Comparison of ENCODE assay signal across 8 mouse cellular contexts in the genomic region with DNA sequence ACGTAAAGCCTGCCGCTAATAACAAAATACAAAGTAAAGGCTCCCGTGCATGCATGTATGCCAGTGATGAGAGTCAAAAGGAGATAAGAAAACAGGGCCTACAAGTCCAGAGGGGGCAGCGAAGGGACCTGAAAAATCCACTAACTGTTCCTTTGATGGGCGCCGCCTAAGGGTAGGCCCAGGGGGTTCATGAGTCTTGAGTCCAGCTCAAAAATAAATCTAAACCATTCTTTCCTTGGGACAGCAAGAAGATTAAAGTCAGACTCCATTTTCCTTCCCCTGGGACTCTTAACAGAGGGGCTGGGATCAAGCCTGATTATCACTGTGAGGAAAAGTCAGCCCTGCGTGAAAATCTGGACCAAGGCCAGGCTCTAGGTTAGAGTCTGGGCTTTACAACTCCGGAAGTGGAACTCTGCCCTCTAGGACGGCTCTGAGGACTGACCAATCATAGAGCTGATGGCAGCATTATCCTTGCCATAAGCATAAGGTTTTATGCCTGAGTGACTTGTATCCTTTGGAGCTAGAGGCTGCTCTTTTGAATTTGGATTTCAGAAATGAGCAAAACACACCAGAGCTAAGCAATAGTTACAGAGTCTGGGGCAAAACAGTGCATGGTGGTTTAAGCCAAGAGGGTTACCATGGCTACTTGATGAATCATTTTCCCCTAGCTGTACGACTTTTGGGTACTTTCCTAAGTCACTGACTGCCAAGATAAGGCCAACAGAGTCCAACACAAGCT.
DNase-seq lines count a peak whose midpoint lies in the region; ATAC-seq lines count a peak whose summit lies in the region.

No protein-coding gene starts in this region.

- H3K27ac ChIP-seq in hindbrain, embryonic 10.5 days = peak overlapping the region; percentile 76
- no peak overlapping the region for H3K27ac ChIP-seq in hindbrain, embryonic 11.5 days (ENCODE audit: low read depth, low read length)
- peak overlapping the region; percentile 79; the same call in 1 of the 2 replicates for H3K27ac ChIP-seq in embryonic facial prominence, embryonic 14.5 days (replicated peaks; ENCODE audit: low read depth, low read length)

- H3K9ac ChIP-seq in hindbrain, embryonic 11.5 days (ENCODE audit: low read depth, low read length) = no peak overlapping the region
- no peak overlapping the region for H3K9ac ChIP-seq in embryonic facial prominence, embryonic 14.5 days (ENCODE audit: low read depth, low read length)

- H3K4me2 ChIP-seq in hindbrain, embryonic 11.5 days (replicated peaks; ENCODE audit: low read depth, low read length) = no peak overlapping the region
- no peak overlapping the region for H3K4me2 ChIP-seq in embryonic facial prominence, embryonic 14.5 days (ENCODE audit: low read depth, low read length)

- intact Hi-C loops in heart, postnatal 14 days (cut with DNase I) = no loop called here

- no peak for ATAC-seq in hindbrain, embryonic 11.5 days (ENCODE audit: low FRiP score)
- peak; percentile 48; the same call in 1 of the 2 replicates for ATAC-seq in embryonic facial prominence, embryonic 14.5 days (ENCODE audit: low read depth)

- no peak overlapping the region for H3K4me3 ChIP-seq in hindbrain, embryonic 10.5 days
- no peak overlapping the region for H3K4me3 ChIP-seq in hindbrain, embryonic 11.5 days (ENCODE audit: low read depth, low read length)
- no peak overlapping the region for H3K4me3 ChIP-seq in embryonic facial prominence, embryonic 14.5 days (ENCODE audit: low read depth, low read length)

- H3K36me3 ChIP-seq in hindbrain, embryonic 10.5 days = no peaks in the 10 kb centered on the region
- no peaks in the 10 kb centered on the region for H3K36me3 ChIP-seq in hindbrain, embryonic 11.5 days (ENCODE audit: control insufficient read depth, insufficient read depth, low read length)
- H3K36me3 ChIP-seq in embryonic facial prominence, embryonic 14.5 days (ENCODE audit: control insufficient read depth, insufficient read depth, low read length) = no peaks in the 10 kb centered on the region

- H3K9me3 ChIP-seq in hindbrain, embryonic 10.5 days = no peaks in the 10 kb centered on the region
- H3K9me3 ChIP-seq in hindbrain, embryonic 11.5 days (ENCODE audit: control insufficient read depth, low read length) = no peaks in the 10 kb centered on the region
- no peaks in the 10 kb centered on the region for H3K9me3 ChIP-seq in embryonic facial prominence, embryonic 14.5 days (ENCODE audit: control insufficient read depth, low read length)

- peaks cover 42% of the 10 kb centered on the region for H3K4me1 ChIP-seq in hindbrain, embryonic 10.5 days (replicated peaks)
- H3K4me1 ChIP-seq in hindbrain, embryonic 11.5 days (replicated peaks; ENCODE audit: control insufficient read depth, insufficient read depth, low read length) = 0 out of 2 replicates have a peak, but pooled peaks cover 6% of the 10 kb centered on the region
- H3K4me1 ChIP-seq in embryonic facial prominence, embryonic 14.5 days (ENCODE audit: control insufficient read depth, insufficient read depth, low read length) = peaks cover 45% of the 10 kb centered on the region

- WGBS in hindbrain, embryonic 10.5 days = 72% methylated on average over 10 of the region's 10 CpGs
- WGBS in hindbrain, embryonic 11.5 days = 61% methylated on average over 10 of the region's 10 CpGs
- 44% methylated on average over 10 of the region's 10 CpGs for WGBS in embryonic facial prominence, embryonic 14.5 days

- no peak for DNase-seq in hindbrain, embryonic 10.5 days (ENCODE audit: low spot score)
- DNase-seq in hindbrain, embryonic 11.5 days (ENCODE audit: low spot score) = no peak
- DNase-seq in embryonic facial prominence, embryonic 14.5 days (ENCODE audit: low spot score) = peak; percentile 77
- DNase-seq in heart, postnatal 14 days = peak; percentile 43 to 55
- peak; percentile 65 to 71 for DNase-seq in kidney, postnatal 25 days
- peak; percentile 45 for DNase-seq in naive thymus-derived CD4-positive, alpha-beta T cell, adult 2 months (ENCODE audit: low read depth)
- no peak for DNase-seq in ovary, postnatal 14 days (ENCODE audit: low spot score)
- no peak for DNase-seq in spleen, adult 12 weeks (ENCODE audit: low spot score)

- H3K27me3 ChIP-seq in hindbrain, embryonic 10.5 days (ENCODE audit: insufficient read depth, poor library complexity, severe bottlenecking) = no peaks in the 10 kb centered on the region
- H3K27me3 ChIP-seq in hindbrain, embryonic 11.5 days (ENCODE audit: control insufficient read depth, insufficient read depth, low read length) = no peaks in the 10 kb centered on the region
- no peaks in the 10 kb centered on the region for H3K27me3 ChIP-seq in embryonic facial prominence, embryonic 14.5 days (replicated peaks; ENCODE audit: control insufficient read depth, insufficient read depth, low read length)

Comparison
In these comparisons a context has a peak if more than half of its experiments do, and no peak if none do; other contexts are left out.
1. DNase-seq: peak in embryonic facial prominence, embryonic 14.5 days (single experiment), heart, postnatal 14 days (2 of 2), kidney, postnatal 25 days (2 of 2) and naive thymus-derived CD4-positive, alpha-beta T cell, adult 2 months (single experiment); none in hindbrain, embryonic 10.5 days (single experiment), hindbrain, embryonic 11.5 days (single experiment), ovary, postnatal 14 days (single experiment) and spleen, adult 12 weeks (single experiment).